Mouse (Mus musculus) kidney, adult 9 months (tissue): Measurements from ENCODE around the gene Emd.

Source experiments
- DNase-seq: peaks from one replicate; pipeline ENCODE4 v3.0.0; 2022

Gene Emd

GRCm38 (mm10) chrX:74273422-74274322, 19.2 kb downstream of the Emd start:
- DNase-seq: peak; percentile 22

- no peak for DNase-seq
Measured at GRCm38 (mm10) chrX:74277916-74278315, 23.4 kb downstream of the Emd start.

GRCm38 (mm10) chrX:74281041-74281731, 26.7 kb downstream of the Emd start:
- DNase-seq: no peak

GRCm38 (mm10) chrX:74281732-74282394, 27.4 kb downstream of the Emd start, which contains the start of the genes Taz and Dnase1l1:
Taz (plus strand) TSS chrX:74281912.
Dnase1l1 (minus strand) TSS chrX:74282337.
- peak; percentile 92 for DNase-seq

- peak; percentile 90 for DNase-seq
Measured at GRCm38 (mm10) chrX:74282395-74283091, 28.1 kb downstream of the Emd start.

- no peak for DNase-seq
Measured at GRCm38 (mm10) chrX:74283092-74283437, 28.6 kb downstream of the Emd start.

- no peak for DNase-seq
Measured at GRCm38 (mm10) chrX:74293431-74293830, 38.9 kb downstream of the Emd start.

GRCm38 (mm10) chrX:74296538-74297448, 42.3 kb downstream of the Emd start, which contains the start of gene Atp6ap1:
Atp6ap1 (plus strand) TSS chrX:74297097.
- peak; percentile 97 for DNase-seq

GRCm38 (mm10) chrX:74298348-74298747, 43.9 kb downstream of the Emd start:
- no peak for DNase-seq

- no peak for DNase-seq
Measured at GRCm38 (mm10) chrX:74299721-74300120, 45.2 kb downstream of the Emd start.

GRCm38 (mm10) chrX:74304867-74305700, 50.6 kb downstream of the Emd start, which contains the start of gene Gdi1:
Gdi1 (plus strand) TSS chrX:74304998.
- peak; percentile 72 for DNase-seq
